Mouse (Mus musculus): Measurements from ENCODE around the gene Tsfm. TPM values are rescaled to one million over a fixed set of nuclear protein-coding genes. Genes with fewer than 3 reads are reported as not detected.

Gene Tsfm
- polyA plus RNA-seq, 1 experiment: 35.4 TPM

DNA sequence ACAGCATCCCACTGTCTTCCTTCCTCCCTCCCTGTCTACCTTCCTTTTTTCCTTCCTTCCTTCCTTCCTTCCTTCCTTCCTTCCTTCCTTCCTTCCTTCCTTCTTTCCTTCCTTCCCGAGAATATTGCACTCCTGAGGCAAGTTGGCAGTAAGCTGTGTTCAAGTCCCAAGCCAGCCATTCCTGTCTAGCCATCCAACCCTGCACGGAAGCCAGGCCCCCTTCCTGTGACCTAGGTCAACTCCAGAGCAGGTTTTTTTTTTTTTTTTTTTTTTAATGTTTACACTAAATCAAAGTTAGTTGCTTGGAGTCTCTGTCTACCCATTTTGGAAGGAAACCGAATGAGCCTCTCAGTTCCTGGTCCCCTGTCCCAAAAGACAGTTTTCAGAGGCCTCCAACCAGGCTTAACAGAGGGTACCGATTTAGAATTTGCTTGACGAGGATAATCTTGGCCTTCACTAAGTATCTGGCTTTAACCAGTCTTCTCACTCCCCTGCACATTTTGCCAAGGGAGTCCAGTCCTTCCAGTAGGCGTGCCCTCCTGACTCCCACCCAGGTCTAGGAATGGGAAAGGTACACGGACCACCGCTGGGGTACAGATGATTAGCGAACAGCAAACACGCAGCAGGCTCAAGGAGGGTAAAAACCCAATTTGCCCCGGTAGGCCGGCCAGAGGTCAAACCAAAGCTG is 59.1 kb downstream of the Tsfm start:
- Histone ChIP-seq H3K4me1 (peaks cover 25% of the 10 kb centered on the region), H3K27me3 (replicated peaks) (peaks cover 26% of the 10 kb centered on the region), H3K9me3 (no peaks in the 10 kb centered on the region), H3K36me3 (replicated peaks; ENCODE audit: low read length) (no peaks in the 10 kb centered on the region), H3K4me3 (replicated peaks) (no peak overlapping the region)
- no peak for TF ChIP-seq FLI1 (IDR thresholded peaks at IDR 0.05; ENCODE audit: low read length)
- TF ChIP-seq GATA1 (IDR thresholded peaks at IDR 0.05; ENCODE audit: borderline replicate concordance, low read length): no peak

GRCm38 (mm10) chr10:126963821-126964220 is 66.8 kb downstream of the Tsfm start:
- H3K4me1 ChIP-seq: peaks cover 21% of the 10 kb centered on the region
- peaks cover 7% of the 10 kb centered on the region for H3K9me3 ChIP-seq
- no peak overlapping the region for H3K4me3 ChIP-seq (replicated peaks)
- no peaks in the 10 kb centered on the region for H3K36me3 ChIP-seq (replicated peaks; ENCODE audit: low read length)
- TF ChIP-seq GATA1 (IDR thresholded peaks at IDR 0.05; ENCODE audit: borderline replicate concordance, low read length) (no peak), FLI1 (IDR thresholded peaks at IDR 0.05; ENCODE audit: low read length) (no peak)
- H3K27me3 ChIP-seq (replicated peaks): peaks cover 35% of the 10 kb centered on the region

DNA sequence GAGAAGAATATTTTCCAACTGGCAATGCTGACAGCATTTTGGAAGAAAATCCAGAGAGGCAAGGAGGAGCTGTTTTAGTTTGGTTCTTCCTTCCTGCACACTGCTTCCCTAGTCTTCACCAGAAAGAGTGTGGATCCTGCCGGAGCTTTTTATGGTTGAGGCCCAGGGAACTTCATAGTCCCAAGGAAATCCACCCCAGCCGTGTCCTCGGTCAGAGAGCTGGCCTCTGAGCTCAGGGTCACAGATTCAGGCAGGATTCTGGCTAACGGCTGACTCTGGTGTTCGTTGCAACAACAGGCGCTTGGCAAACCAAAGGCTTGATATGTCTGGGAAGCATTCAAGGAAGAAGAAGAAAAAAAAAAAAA is 67.7 kb downstream of the Tsfm start:
- no peaks in the 10 kb centered on the region for H3K36me3 ChIP-seq (replicated peaks; ENCODE audit: low read length)
- TF ChIP-seq GATA1 (IDR thresholded peaks at IDR 0.05; ENCODE audit: borderline replicate concordance, low read length) (no peak), FLI1 (IDR thresholded peaks at IDR 0.05; ENCODE audit: low read length) (no peak)
- H3K4me1 ChIP-seq: peaks cover 21% of the 10 kb centered on the region
- no peak overlapping the region for H3K4me3 ChIP-seq (replicated peaks)
- peaks cover 38% of the 10 kb centered on the region for H3K27me3 ChIP-seq (replicated peaks)
- peaks cover 7% of the 10 kb centered on the region for H3K9me3 ChIP-seq

GRCm38 (mm10) chr10:126962271-126962965 is 68.2 kb downstream of the Tsfm start:
- no peaks in the 10 kb centered on the region for H3K36me3 ChIP-seq (replicated peaks; ENCODE audit: low read length)
- H3K4me3 ChIP-seq (replicated peaks): no peak overlapping the region
- peaks cover 7% of the 10 kb centered on the region for H3K9me3 ChIP-seq
- H3K27me3 ChIP-seq (replicated peaks): peaks cover 43% of the 10 kb centered on the region
- peaks cover 24% of the 10 kb centered on the region for H3K4me1 ChIP-seq
- TF ChIP-seq GATA1 (IDR thresholded peaks at IDR 0.05; ENCODE audit: borderline replicate concordance, low read length) (no peak), FLI1 (IDR thresholded peaks at IDR 0.05; ENCODE audit: low read length) (no peak)

DNA sequence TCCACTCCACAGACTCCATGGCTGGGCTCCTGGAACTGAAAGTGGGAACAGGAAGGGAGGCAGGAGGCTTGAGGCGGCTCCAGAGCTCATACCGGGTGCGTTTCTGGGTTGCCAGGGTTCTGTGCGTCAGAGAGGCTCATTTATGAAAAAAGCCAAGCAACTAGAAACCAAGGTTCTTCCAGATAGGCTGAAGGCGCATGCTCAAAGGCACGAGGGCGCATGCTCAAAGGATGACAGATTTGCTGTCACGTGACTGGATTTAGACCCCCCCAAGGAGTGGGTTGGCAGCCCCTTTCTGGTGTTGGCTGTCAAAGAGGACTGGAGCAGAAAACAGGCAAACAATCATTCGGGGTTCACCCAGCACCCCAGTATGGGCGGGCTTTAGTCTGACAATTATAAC is 68.9 kb downstream of the Tsfm start:
- H3K36me3 ChIP-seq (replicated peaks; ENCODE audit: low read length): no peaks in the 10 kb centered on the region
- peaks cover 7% of the 10 kb centered on the region for H3K9me3 ChIP-seq
- H3K4me1 ChIP-seq: peaks cover 20% of the 10 kb centered on the region
- H3K4me3 ChIP-seq (replicated peaks): no peak overlapping the region
- TF ChIP-seq GATA1 (IDR thresholded peaks at IDR 0.05; ENCODE audit: borderline replicate concordance, low read length): no peak
- TF ChIP-seq FLI1 (IDR thresholded peaks at IDR 0.05; ENCODE audit: low read length): no peak
- H3K27me3 ChIP-seq (replicated peaks): peaks cover 49% of the 10 kb centered on the region

Other genes with a start within 250 kb of the Tsfm start
- gene Atp23, start 129.5 kb downstream of the Tsfm start, polyA plus RNA-seq (2012; ENCODE audit: insufficient read depth, low replicate concordance): 6.8 and 13.8 TPM in 2 replicates
- 27.8 and 40.9 TPM in 2 replicates for gene Ctdsp2, start 52.1 kb downstream of the Tsfm start, polyA plus RNA-seq (2012; ENCODE audit: insufficient read depth, low replicate concordance)
- gene Avil, start 30.1 kb downstream of the Tsfm start, polyA plus RNA-seq (2012; ENCODE audit: insufficient read depth, low replicate concordance): 0.70 TPM in 1 of 2 replicates, not detected in the other
- 1.9 and 12.1 TPM in 2 replicates for gene Mettl1, start 10.6 kb upstream of the Tsfm start, polyA plus RNA-seq (2012; ENCODE audit: insufficient read depth, low replicate concordance)
- 0.08 TPM in 1 of 2 replicates, not detected in the other for gene Eef1akmt3, start 10.7 kb upstream of the Tsfm start, polyA plus RNA-seq (2012; ENCODE audit: insufficient read depth, low replicate concordance)
- 0.15 TPM in 1 of 2 replicates, not detected in the other for gene Cyp27b1, start 17.4 kb upstream of the Tsfm start, polyA plus RNA-seq (2012; ENCODE audit: insufficient read depth, low replicate concordance)
- gene March9, start 29.3 kb upstream of the Tsfm start, polyA plus RNA-seq (2012; ENCODE audit: insufficient read depth, low replicate concordance): 1.3 and 3.3 TPM in 2 replicates
- 288 and 833 TPM in 2 replicates for gene Cdk4, start 32.7 kb upstream of the Tsfm start, polyA plus RNA-seq (2012; ENCODE audit: insufficient read depth, low replicate concordance)
- 4.8 and 51.5 TPM in 2 replicates for gene Tspan31, start 39.4 kb upstream of the Tsfm start, polyA plus RNA-seq (2012; ENCODE audit: insufficient read depth, low replicate concordance)
- 26.5 and 79.5 TPM in 2 replicates for gene Agap2, start 44.4 kb upstream of the Tsfm start, polyA plus RNA-seq (2012; ENCODE audit: insufficient read depth, low replicate concordance)
- 140 and 267 TPM in 2 replicates for gene Os9, start 90.3 kb upstream of the Tsfm start, polyA plus RNA-seq (2012; ENCODE audit: insufficient read depth, low replicate concordance)
- 71.2 and 76.1 TPM in 2 replicates for gene B4galnt1, start 134.4 kb upstream of the Tsfm start, polyA plus RNA-seq (2012; ENCODE audit: insufficient read depth, low replicate concordance)
- gene Slc26a10, start 149.8 kb upstream of the Tsfm start, polyA plus RNA-seq (2012; ENCODE audit: insufficient read depth, low replicate concordance): 0.23 and 0.76 TPM in 2 replicates
- not detected in 2 replicates for gene Arhgef25, start 159.2 kb upstream of the Tsfm start, polyA plus RNA-seq (2012; ENCODE audit: insufficient read depth, low replicate concordance)
- gene Dtx3, start 164.9 kb upstream of the Tsfm start, polyA plus RNA-seq (2012; ENCODE audit: insufficient read depth, low replicate concordance): 51.0 and 171 TPM in 2 replicates
- gene Pip4k2c, start 180.7 kb upstream of the Tsfm start, polyA plus RNA-seq (2012; ENCODE audit: insufficient read depth, low replicate concordance): 10.4 and 19.6 TPM in 2 replicates
- gene Kif5a, start 232.5 kb upstream of the Tsfm start, polyA plus RNA-seq (2012; ENCODE audit: insufficient read depth, low replicate concordance): 6.6 and 11.4 TPM in 2 replicates
- 176 and 219 TPM in 2 replicates for gene Dctn2, start 235.5 kb upstream of the Tsfm start, polyA plus RNA-seq (2012; ENCODE audit: insufficient read depth, low replicate concordance)

Measured in megakaryocyte, embryonic 14.5 days (primary cell).